Mouse (Mus musculus) neural tube, embryonic 13.5 days (tissue): ENCODE results near the gene Ipp. TPM values are rescaled to one million over a fixed set of nuclear protein-coding genes. Genes with fewer than 3 reads are reported as not detected.

ENCODE experiments used
- ATAC-seq: fragments of 200-750 bp; cut with Nextera tagmentation; 2 replicates; pipeline ENCODE4 v1.8.0; 2017; ENCODE audit warnings: low read depth, mild to moderate bottlenecking, moderate TSS enrichment, moderate library complexity
- H3K27ac ChIP-seq: fragments of 300-500 bp; sonication (generic); replicated peaks from 2 replicates; pipeline ENCODE4 v1.5.1; 2015; ENCODE audit warnings: moderate library complexity, mild to moderate bottlenecking, inconsistent platforms
- H3K27me3 ChIP-seq: fragments of 300-500 bp; sonication (generic); 2 replicates; pipeline ENCODE4 v1.6.1; 2015; ENCODE audit warnings: mild to moderate bottlenecking, inconsistent platforms
- H3K36me3 ChIP-seq: fragments of 300-500 bp; sonication (generic); 2 replicates; pipeline ENCODE4 v1.6.1; 2015; ENCODE audit warnings: mild to moderate bottlenecking, inconsistent platforms
- H3K4me1 ChIP-seq: fragments of 300-500 bp; sonication (generic); replicated peaks from 2 replicates; pipeline ENCODE4 v1.6.1; 2015; ENCODE audit warnings: inconsistent platforms
- H3K4me2 ChIP-seq: fragments of 300-500 bp; sonication (generic); 2 replicates; pipeline ENCODE4 v1.6.1; 2015; ENCODE audit warnings: inconsistent platforms, mild to moderate bottlenecking, moderate library complexity
- H3K4me3 ChIP-seq: fragments of 300-500 bp; sonication (generic); 2 replicates; pipeline ENCODE4 v1.5.1; 2015; ENCODE audit warnings: mild to moderate bottlenecking, inconsistent platforms
- H3K9ac ChIP-seq: fragments of 300-500 bp; sonication (generic); 2 replicates; pipeline ENCODE4 v1.6.1; 2015; ENCODE audit warnings: moderate library complexity, mild to moderate bottlenecking, inconsistent platforms
- H3K9me3 ChIP-seq: fragments of 300-500 bp; sonication (generic); 2 replicates; pipeline ENCODE4 v1.6.1; 2016; ENCODE audit warnings: inconsistent platforms
- WGBS: fragments of 180-500 bp; shearing (Covaris S2); methylation state at CpG from one replicate; pipeline ENCODE4 v1.1.7; 2015; 5-methylcytosine and 5-hydroxymethylcytosine counted together
- polyA plus RNA-seq: library from polyadenylated mRNA; unstranded; fragments of >200 nt; fragmentation: Nextera tagmentation; extraction: Ambion mirVana; gene quantifications from 2 replicates; pipeline ENCODE4 v1.2.1, GENCODE M21; 2015

Gene Ipp
- 9.9 and 10.6 TPM in 2 replicates for polyA plus RNA-seq

- no peaks in the 10 kb centered on the region for H3K27me3 ChIP-seq
- peak within 1 kb of the TSS; percentile 89 for H3K27ac ChIP-seq
- peak within 1 kb of the TSS; percentile 64 for H3K4me3 ChIP-seq
- H3K4me1 ChIP-seq, result peaks cover 16% of the 10 kb centered on the region
- ATAC-seq, result peak; percentile 98
- under 1% methylated on average over 55 of the region's 55 CpGs for WGBS
- H3K4me2 ChIP-seq, result peak within 1 kb of the TSS; percentile 65
- H3K9ac ChIP-seq, result peak within 1 kb of the TSS; percentile 79
- H3K36me3 ChIP-seq, result peaks cover 5% of the 10 kb centered on the region; the same call in 1 of the 2 replicates
- H3K9me3 ChIP-seq, result no peaks in the 10 kb centered on the region
Observed at GRCm38 (mm10) chr4:116507425-116508218, at the start of gene Ipp. Gene Ipp (plus strand): TSS chr4:116507549.

- Histone ChIP-seq H3K9me3 (no peaks in the 10 kb centered on the region), H3K36me3 (no peaks in the 10 kb centered on the region), H3K9ac (no peak overlapping the region), H3K4me3 (no peak overlapping the region), H3K4me2 (peak overlapping the region; percentile 62), H3K4me1 (peaks cover 28% of the 10 kb centered on the region), H3K27me3 (no peaks in the 10 kb centered on the region), H3K27ac (no peak overlapping the region)
- 94% methylated on average over 3 of the region's 3 CpGs for WGBS
- no peak for ATAC-seq
Observed at GRCm38 (mm10) chr4:116461943-116462342, 45.4 kb upstream of the Ipp start.

- peak; percentile 83 for ATAC-seq
- WGBS, result 1% methylated on average over 66 of the region's 74 CpGs
- Histone ChIP-seq H3K9ac (peak overlapping the region; percentile 96), H3K27me3 (no peaks in the 10 kb centered on the region), H3K36me3 (no peaks in the 10 kb centered on the region), H3K4me2 (peak overlapping the region; percentile 62), H3K27ac (peak overlapping the region; percentile 96), H3K4me1 (peaks cover 28% of the 10 kb centered on the region), H3K9me3 (no peaks in the 10 kb centered on the region), H3K4me3 (peak overlapping the region; percentile 91)
Observed at GRCm38 (mm10) chr4:116463231-116464125, 43.9 kb upstream of the Ipp start.

GRCm38 (mm10) chr4:116464126-116464981 is 43.0 kb upstream of the Ipp start, which contains the start of gene Mast2:
Gene Mast2 (minus strand): TSS chr4:116464183.
- peak; percentile 92 for ATAC-seq
- H3K27me3 ChIP-seq, result no peaks in the 10 kb centered on the region
- peak within 1 kb of the TSS; percentile 91 for H3K4me3 ChIP-seq
- no peaks in the 10 kb centered on the region for H3K9me3 ChIP-seq
- H3K27ac ChIP-seq, result peak within 1 kb of the TSS; percentile 96
- peaks cover 28% of the 10 kb centered on the region for H3K4me1 ChIP-seq
- H3K4me2 ChIP-seq, result peak within 1 kb of the TSS; percentile 62
- 1% methylated on average over 41 of the region's 68 CpGs for WGBS
- H3K36me3 ChIP-seq, result no peaks in the 10 kb centered on the region
- H3K9ac ChIP-seq, result peak within 1 kb of the TSS; percentile 96

- ATAC-seq, result no peak
- Histone ChIP-seq H3K4me2 (no peak overlapping the region), H3K4me3 (no peak overlapping the region), H3K4me1 (peaks cover 11% of the 10 kb centered on the region; the same call in 1 of the 2 replicates), H3K36me3 (no peaks in the 10 kb centered on the region), H3K27me3 (no peaks in the 10 kb centered on the region), H3K27ac (no peak overlapping the region), H3K9ac (no peak overlapping the region), H3K9me3 (no peaks in the 10 kb centered on the region)
- 70% methylated on average over 2 of the region's 2 CpGs for WGBS
Observed at GRCm38 (mm10) chr4:116481322-116481721, 26.0 kb upstream of the Ipp start.

GRCm38 (mm10) chr4:116483476-116483875 is 23.9 kb upstream of the Ipp start:
- 9% methylated on average over 2 of the region's 2 CpGs for WGBS
- no peak overlapping the region for H3K4me2 ChIP-seq
- ATAC-seq, result peak; percentile 27; the same call in 1 of the 2 replicates
- no peak overlapping the region for H3K9ac ChIP-seq
- peaks cover 11% of the 10 kb centered on the region; the same call in 1 of the 2 replicates for H3K4me1 ChIP-seq
- H3K4me3 ChIP-seq, result no peak overlapping the region
- H3K36me3 ChIP-seq, result no peaks in the 10 kb centered on the region
- H3K27me3 ChIP-seq, result no peaks in the 10 kb centered on the region
- H3K9me3 ChIP-seq, result no peaks in the 10 kb centered on the region
- no peak overlapping the region for H3K27ac ChIP-seq

- Histone ChIP-seq H3K9me3 (no peaks in the 10 kb centered on the region), H3K4me3 (no peak overlapping the region), H3K36me3 (no peaks in the 10 kb centered on the region), H3K27me3 (0 out of 2 replicates have a peak, but pooled peaks cover 3% of the 10 kb centered on the region), H3K4me2 (no peak overlapping the region), H3K4me1 (no peaks in the 10 kb centered on the region), H3K27ac (no peak overlapping the region), H3K9ac (no peak overlapping the region)
- 67% methylated on average over 2 of the region's 2 CpGs for WGBS
- no peak for ATAC-seq
Observed at GRCm38 (mm10) chr4:116491119-116491536, 16.2 kb upstream of the Ipp start.

GRCm38 (mm10) chr4:116491886-116492285 is 15.5 kb upstream of the Ipp start:
- ATAC-seq, result no peak
- H3K27me3 ChIP-seq, result 0 out of 2 replicates have a peak, but pooled peaks cover 3% of the 10 kb centered on the region
- WGBS, result 89% methylated on average over 2 of the region's 2 CpGs
- no peak overlapping the region for H3K4me2 ChIP-seq
- no peaks in the 10 kb centered on the region for H3K4me1 ChIP-seq
- H3K4me3 ChIP-seq, result no peak overlapping the region
- H3K9ac ChIP-seq, result no peak overlapping the region
- no peaks in the 10 kb centered on the region for H3K36me3 ChIP-seq
- H3K27ac ChIP-seq, result no peak overlapping the region
- H3K9me3 ChIP-seq, result no peaks in the 10 kb centered on the region

GRCm38 (mm10) chr4:116492460-116492859 is 14.9 kb upstream of the Ipp start:
- WGBS, result 79% methylated on average over 4 of the region's 4 CpGs
- Histone ChIP-seq H3K4me3 (no peak overlapping the region), H3K9ac (no peak overlapping the region), H3K27ac (no peak overlapping the region), H3K36me3 (no peaks in the 10 kb centered on the region), H3K9me3 (no peaks in the 10 kb centered on the region), H3K4me2 (no peak overlapping the region), H3K4me1 (no peaks in the 10 kb centered on the region), H3K27me3 (0 out of 2 replicates have a peak, but pooled peaks cover 3% of the 10 kb centered on the region)
- no peak for ATAC-seq

GRCm38 (mm10) chr4:116493646-116494045 is 13.7 kb upstream of the Ipp start:
- 86% methylated on average over 5 of the region's 5 CpGs for WGBS
- no peaks in the 10 kb centered on the region for H3K9me3 ChIP-seq
- no peak overlapping the region for H3K4me2 ChIP-seq
- 0 out of 2 replicates have a peak, but pooled peaks cover 3% of the 10 kb centered on the region for H3K27me3 ChIP-seq
- H3K4me3 ChIP-seq, result no peak overlapping the region
- no peaks in the 10 kb centered on the region for H3K36me3 ChIP-seq
- no peak for ATAC-seq
- no peak overlapping the region for H3K27ac ChIP-seq
- H3K9ac ChIP-seq, result no peak overlapping the region
- H3K4me1 ChIP-seq, result no peaks in the 10 kb centered on the region

GRCm38 (mm10) chr4:116499978-116500377 is 7.4 kb upstream of the Ipp start:
- Histone ChIP-seq H3K27ac (no peak overlapping the region), H3K4me2 (no peak overlapping the region), H3K27me3 (no peaks in the 10 kb centered on the region), H3K9ac (no peak overlapping the region), H3K4me1 (no peaks in the 10 kb centered on the region), H3K36me3 (no peaks in the 10 kb centered on the region), H3K9me3 (no peaks in the 10 kb centered on the region), H3K4me3 (no peak overlapping the region)
- ATAC-seq, result no peak
- whole genome bisulfite sequencing, result 80% methylated on average over 3 of the region's 3 CpGs
